Mouse (Mus musculus) right cerebral cortex, adult 18-20 months (tissue): ENCODE measurements at regions not wholly inside any gene's neighbourhood (a gene's known extent, or its start where the extent isn't known, plus 50 kb on each side); places are given as distances from the start of the nearest gene placed in this dataset.

ENCODE experiments used
- DNase-seq: peaks from one replicate; pipeline ENCODE4 v3.0.0; 2022; ENCODE audit warnings: mixed read lengths

GRCm38 (mm10) chr14:39956588-39956987, 483.7 kb upstream of the Nrg3 start:
- DNase-seq = peak; percentile 12

DNA sequence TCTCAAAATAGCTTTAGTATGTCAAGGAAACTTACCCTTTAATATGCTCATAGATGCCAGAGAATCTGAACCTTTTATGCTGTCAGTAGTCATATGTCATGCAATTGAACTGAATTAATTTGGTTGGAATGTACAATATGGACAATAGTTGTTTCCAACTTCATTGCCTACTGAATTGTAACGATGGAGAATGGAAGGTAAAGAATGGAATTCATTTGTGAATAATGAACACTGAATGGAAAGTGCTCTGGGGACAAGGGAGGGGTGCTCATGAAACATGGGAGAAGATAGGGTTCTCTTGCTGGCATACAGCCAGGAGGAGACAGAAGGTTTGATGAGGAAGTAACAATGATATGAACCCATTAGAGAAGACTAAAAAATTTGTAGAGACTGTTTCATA, 471.8 kb upstream of the Nrg3 start:
- no peak for DNase-seq
